Mouse (Mus musculus) hindbrain, embryonic 16.5 days (tissue): ENCODE results near the gene Btg2. TPM values are rescaled to one million over a fixed set of nuclear protein-coding genes. Genes with fewer than 3 reads are reported as not detected.

ENCODE experiments used
- ATAC-seq: fragments of 200-750 bp; cut with Nextera tagmentation; 2 replicates; pipeline ENCODE4 v1.8.0; 2017; ENCODE audit warnings: moderate TSS enrichment, moderate library complexity
- H3K27ac ChIP-seq: fragments of 300-500 bp; sonication (generic); 2 replicates; pipeline ENCODE4 v1.5.1; 2014; ENCODE audit warnings: low read depth, mild to moderate bottlenecking, control low read depth, low read length, moderate library complexity
- H3K27me3 ChIP-seq: fragments of 300-500 bp; sonication (generic); replicated peaks from 2 replicates; pipeline ENCODE4 v1.6.1; 2014; ENCODE audit warnings: low read length; ENCODE audit not compliant: control insufficient read depth, insufficient read depth
- H3K36me3 ChIP-seq: fragments of 300-500 bp; sonication (generic); 2 replicates; pipeline ENCODE4 v1.6.1; 2014; ENCODE audit warnings: mild to moderate bottlenecking, low read length, moderate library complexity, mixed read lengths; ENCODE audit not compliant: control insufficient read depth, insufficient read depth
- H3K4me1 ChIP-seq: fragments of 300-500 bp; sonication (generic); 2 replicates; pipeline ENCODE4 v1.6.1; 2014; ENCODE audit warnings: low read depth, low read length; ENCODE audit not compliant: control insufficient read depth, insufficient read depth
- H3K4me2 ChIP-seq: fragments of 300-500 bp; sonication (generic); 2 replicates; pipeline ENCODE4 v1.6.1; 2014; ENCODE audit warnings: mild to moderate bottlenecking, low read length, control low read depth, moderate library complexity
- H3K4me3 ChIP-seq: fragments of 300-500 bp; sonication (generic); 2 replicates; pipeline ENCODE4 v1.5.1; 2014; ENCODE audit warnings: mild to moderate bottlenecking, low read length, control low read depth, moderate library complexity
- H3K9ac ChIP-seq: fragments of 300-500 bp; sonication (generic); 2 replicates; pipeline ENCODE4 v1.6.1; 2014; ENCODE audit warnings: low read depth, mild to moderate bottlenecking, control low read depth, low read length, moderate library complexity
- H3K9me3 ChIP-seq: fragments of 300-500 bp; sonication (generic); 2 replicates; pipeline ENCODE4 v1.6.1; 2014; ENCODE audit warnings: mild to moderate bottlenecking, low read length, moderate library complexity; ENCODE audit not compliant: control insufficient read depth
- WGBS: fragments of 180-500 bp; shearing (Covaris S2); extraction: QIAGEN DNeasy Blood & Tissue Kit; methylation state at CpG from one replicate; pipeline ENCODE4 v1.1.7; 2014; 5-methylcytosine and 5-hydroxymethylcytosine counted together
- polyA plus RNA-seq: library from polyadenylated mRNA; unstranded; fragments of >200 nt; fragmentation: Nextera tagmentation; extraction: Ambion mirVana; gene quantifications from 2 replicates; pipeline ENCODE4 v1.2.1, GENCODE M21; 2015

Gene Btg2
- polyA plus RNA-seq, 1 experiment from 2014 or later, result 28.0 TPM

DNA sequence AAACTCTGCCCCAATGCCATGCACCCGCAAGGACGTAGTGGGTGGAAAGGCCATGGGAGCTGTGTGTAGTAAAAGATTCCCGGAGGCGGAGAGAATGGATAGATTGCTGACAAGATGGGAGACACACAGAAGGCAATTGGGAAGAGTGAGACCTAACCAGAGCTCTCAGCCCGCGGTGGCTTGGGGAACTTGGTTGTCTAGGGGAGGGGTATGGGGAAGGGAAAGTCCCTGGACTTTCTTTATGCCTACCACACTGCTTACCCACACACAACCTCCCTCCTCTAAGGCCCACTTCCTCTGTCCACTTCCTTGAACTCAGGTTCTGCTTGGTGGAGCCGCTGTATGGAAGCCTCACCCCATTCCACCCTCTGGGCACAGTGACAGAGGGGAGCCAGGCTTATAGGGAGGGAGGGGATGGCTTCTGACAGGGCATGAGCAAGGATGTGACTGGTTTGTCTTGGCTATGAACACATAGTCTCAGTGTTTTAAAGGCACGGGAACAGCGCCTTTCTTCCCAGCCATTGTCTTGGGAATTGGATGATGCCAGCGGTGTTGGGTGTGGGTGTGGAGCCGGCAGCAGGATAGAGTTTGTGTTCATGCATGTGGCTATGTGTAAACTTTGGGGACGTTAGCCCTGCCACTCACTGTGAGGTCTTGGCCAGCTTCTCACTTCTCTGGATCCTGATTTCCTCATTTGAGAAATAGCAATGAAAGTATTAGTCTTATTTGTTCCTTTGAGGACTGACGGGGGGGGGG lies 15.0 kb upstream of the Btg2 start:
- WGBS, result 61% methylated on average over 13 of the region's 13 CpGs
- Histone ChIP-seq H3K9me3 (no peaks in the 10 kb centered on the region), H3K4me1 (peaks cover 37% of the 10 kb centered on the region), H3K27ac (peak overlapping the region; percentile 75; the same call in 1 of the 2 replicates), H3K4me2 (peak overlapping the region; percentile 90; the same call in 1 of the 2 replicates), H3K27me3 (no peaks in the 10 kb centered on the region), H3K9ac (no peak overlapping the region), H3K36me3 (no peaks in the 10 kb centered on the region), H3K4me3 (no peak overlapping the region)
- ATAC-seq, result no peak

DNA sequence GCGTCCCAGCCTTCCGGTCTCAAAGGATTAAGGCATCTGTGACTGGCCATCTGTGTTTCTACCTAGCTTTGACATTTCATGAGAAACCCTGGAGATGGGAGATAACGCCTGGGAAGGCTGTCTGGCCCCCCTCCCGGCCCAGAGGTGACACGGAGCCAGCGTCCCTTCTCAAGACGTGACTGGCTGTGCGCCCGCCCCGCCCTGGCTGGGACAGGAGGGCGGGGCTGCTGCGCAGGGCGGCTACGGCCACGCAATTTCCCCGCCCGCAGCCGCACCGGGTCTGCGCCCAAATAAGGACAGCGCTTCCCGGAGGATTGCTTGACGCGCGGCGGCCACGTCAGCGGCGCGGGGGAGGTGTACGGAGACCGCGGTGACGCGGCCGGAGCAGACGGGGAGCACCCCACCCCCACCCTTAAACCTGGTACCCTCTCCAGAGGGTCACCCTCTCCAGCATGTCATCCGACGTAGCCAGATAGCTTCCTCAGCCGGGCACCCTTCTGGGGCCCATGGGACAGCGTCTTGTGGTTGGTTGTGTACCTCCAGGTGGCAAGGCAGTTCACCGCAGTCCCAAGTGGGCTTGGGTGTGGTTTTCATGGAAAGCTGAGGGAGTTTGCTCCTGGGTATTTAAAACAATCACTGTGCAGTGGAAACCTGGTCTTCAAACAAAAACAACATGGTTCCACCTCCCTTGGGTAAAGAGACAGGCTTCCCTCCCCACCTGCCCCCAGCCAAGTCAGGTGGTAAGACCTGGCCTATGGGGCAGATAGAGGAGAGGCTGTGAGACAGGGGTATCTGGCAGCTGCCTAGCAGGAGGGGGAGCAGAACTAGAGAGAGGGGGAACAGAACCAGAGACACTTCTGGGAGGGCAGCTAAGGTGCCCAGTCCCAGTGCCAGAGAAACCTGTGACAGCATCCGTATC lies 14.2 kb upstream of the Btg2 start:
- H3K9me3 ChIP-seq, result no peaks in the 10 kb centered on the region
- H3K36me3 ChIP-seq, result no peaks in the 10 kb centered on the region
- H3K4me2 ChIP-seq, result peak overlapping the region; percentile 90
- peak overlapping the region; percentile 47 for H3K4me3 ChIP-seq
- H3K27ac ChIP-seq, result peak overlapping the region; percentile 75
- peak; percentile 84 for ATAC-seq
- H3K27me3 ChIP-seq, result no peaks in the 10 kb centered on the region
- WGBS, result 2% methylated on average over 41 of the region's 43 CpGs
- peak overlapping the region; percentile 76 for H3K9ac ChIP-seq
- peaks cover 30% of the 10 kb centered on the region for H3K4me1 ChIP-seq

DNA sequence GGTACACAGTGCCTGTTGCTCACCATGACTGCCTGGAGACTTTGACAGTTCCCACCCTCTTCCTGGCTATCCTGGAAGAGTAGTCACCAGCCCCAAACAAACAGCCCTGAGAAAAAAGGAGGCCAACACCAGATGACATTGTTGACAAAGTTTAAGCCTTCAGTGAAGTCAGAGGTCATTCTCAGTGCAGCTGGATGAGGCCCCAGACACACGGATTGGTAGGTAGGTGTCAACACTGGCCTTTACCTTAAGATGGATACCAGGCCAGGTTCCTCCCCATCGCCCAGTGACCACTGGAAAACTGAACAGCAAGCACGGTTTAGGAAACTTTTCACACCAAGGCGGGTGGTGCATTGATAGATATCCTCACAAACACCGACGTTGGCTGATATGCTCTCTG lies 13.4 kb upstream of the Btg2 start:
- ATAC-seq, result no peak
- 31% methylated on average over 6 of the region's 6 CpGs for WGBS
- peaks cover 29% of the 10 kb centered on the region for H3K4me1 ChIP-seq

DNA sequence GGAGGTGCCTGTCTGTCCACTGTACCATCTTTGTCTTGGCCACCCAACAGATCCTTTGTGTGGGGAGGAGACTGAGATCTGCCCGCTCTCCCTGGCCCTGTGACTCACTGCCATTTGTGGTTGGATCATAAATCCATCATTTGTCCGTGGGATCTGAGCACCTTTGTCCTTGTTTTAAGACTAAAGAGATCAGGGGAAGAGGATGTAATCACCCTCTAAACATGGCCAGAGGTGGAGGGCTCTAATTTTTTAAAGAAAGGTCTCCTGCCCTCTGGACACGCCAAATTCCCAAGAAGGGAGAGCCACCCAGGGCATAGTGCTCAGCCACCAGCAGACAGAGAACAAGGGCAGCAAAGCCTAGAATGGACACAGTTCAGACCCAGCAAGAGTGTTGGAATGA lies 12.9 kb upstream of the Btg2 start:
- Histone ChIP-seq H3K27ac (no peak overlapping the region), H3K9me3 (no peaks in the 10 kb centered on the region), H3K4me1 (peaks cover 26% of the 10 kb centered on the region), H3K4me2 (no peak overlapping the region), H3K4me3 (no peak overlapping the region), H3K27me3 (no peaks in the 10 kb centered on the region), H3K9ac (no peak overlapping the region), H3K36me3 (no peaks in the 10 kb centered on the region)
- 87% methylated on average over 3 of the region's 3 CpGs for WGBS
- ATAC-seq, result no peak

More for the DNA sequence above, 13.4 kb upstream of the Btg2 start:
- H3K4me2 ChIP-seq, result peak overlapping the region; percentile 90
- no peaks in the 10 kb centered on the region for H3K36me3 ChIP-seq
- H3K4me3 ChIP-seq, result peak overlapping the region; percentile 47
- H3K9me3 ChIP-seq, result no peaks in the 10 kb centered on the region
- H3K9ac ChIP-seq, result peak overlapping the region; percentile 76
- peak overlapping the region; percentile 75 for H3K27ac ChIP-seq
- H3K27me3 ChIP-seq, result no peaks in the 10 kb centered on the region

DNA sequence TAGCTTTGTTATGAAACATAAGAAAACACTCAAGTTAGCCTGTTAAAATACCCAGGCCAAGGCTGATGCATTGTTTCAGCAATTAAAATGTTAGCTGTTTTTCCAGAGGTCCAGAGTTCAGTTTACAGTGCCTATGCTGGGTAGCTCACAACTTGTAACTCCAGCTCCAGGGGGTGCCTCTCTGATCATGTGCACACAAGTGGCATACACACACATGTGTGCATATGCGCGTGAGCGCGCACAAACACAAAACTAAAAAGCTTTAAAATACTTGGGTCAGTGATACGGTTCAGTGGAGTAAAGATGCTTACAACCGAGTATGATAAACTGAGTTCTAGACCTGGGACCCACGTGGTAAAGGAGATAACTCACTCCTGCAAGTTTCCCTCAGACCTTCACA lies 10.2 kb upstream of the Btg2 start:
- peaks cover 14% of the 10 kb centered on the region for H3K4me1 ChIP-seq
- no peak overlapping the region for H3K27ac ChIP-seq
- H3K36me3 ChIP-seq, result no peaks in the 10 kb centered on the region
- WGBS, result 94% methylated on average over 7 of the region's 7 CpGs
- no peak for ATAC-seq
- H3K9me3 ChIP-seq, result no peaks in the 10 kb centered on the region
- no peak overlapping the region for H3K4me2 ChIP-seq
- H3K27me3 ChIP-seq, result no peaks in the 10 kb centered on the region
- H3K4me3 ChIP-seq, result no peak overlapping the region
- no peak overlapping the region for H3K9ac ChIP-seq

DNA sequence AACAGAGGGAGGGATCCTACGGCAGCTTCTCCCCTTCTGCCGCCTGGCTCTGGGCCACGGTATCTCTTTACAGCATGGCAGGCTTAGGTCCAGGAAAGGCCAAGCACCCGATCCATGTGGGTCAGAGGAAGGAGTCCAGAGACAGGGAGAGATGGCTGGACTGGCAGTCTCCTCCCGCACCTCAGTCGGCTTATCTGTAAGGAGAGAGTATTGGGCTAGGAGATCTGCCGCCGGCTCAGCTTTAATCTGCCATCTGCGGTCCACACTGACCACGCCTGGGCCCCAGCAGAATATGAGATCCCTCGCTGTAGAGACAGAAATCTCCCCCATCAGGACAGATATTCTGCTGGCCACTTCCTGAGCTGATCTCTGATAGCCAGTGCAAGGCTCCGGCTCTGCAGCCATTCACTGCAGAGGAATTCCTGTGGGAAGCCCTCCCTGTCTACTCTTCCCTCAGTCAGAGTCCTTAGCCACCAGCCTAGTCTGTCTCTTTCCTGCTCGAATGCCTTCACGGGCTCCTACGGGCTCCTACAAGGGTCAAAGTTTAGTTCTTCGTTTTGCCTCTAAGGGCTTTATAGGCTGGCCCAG lies 8.0 kb upstream of the Btg2 start:
- H3K27me3 ChIP-seq, result no peaks in the 10 kb centered on the region
- H3K9me3 ChIP-seq, result no peaks in the 10 kb centered on the region
- H3K36me3 ChIP-seq, result no peaks in the 10 kb centered on the region
- no peak overlapping the region for H3K4me2 ChIP-seq
- 58% methylated on average over 14 of the region's 16 CpGs for WGBS
- H3K27ac ChIP-seq, result no peak overlapping the region; the same call in 1 of the 2 replicates
- ATAC-seq, result peak; percentile 23; the same call in 1 of the 2 replicates
- peaks cover 2% of the 10 kb centered on the region; the same call in 1 of the 2 replicates for H3K4me1 ChIP-seq
- H3K9ac ChIP-seq, result no peak overlapping the region
- no peak overlapping the region for H3K4me3 ChIP-seq

DNA sequence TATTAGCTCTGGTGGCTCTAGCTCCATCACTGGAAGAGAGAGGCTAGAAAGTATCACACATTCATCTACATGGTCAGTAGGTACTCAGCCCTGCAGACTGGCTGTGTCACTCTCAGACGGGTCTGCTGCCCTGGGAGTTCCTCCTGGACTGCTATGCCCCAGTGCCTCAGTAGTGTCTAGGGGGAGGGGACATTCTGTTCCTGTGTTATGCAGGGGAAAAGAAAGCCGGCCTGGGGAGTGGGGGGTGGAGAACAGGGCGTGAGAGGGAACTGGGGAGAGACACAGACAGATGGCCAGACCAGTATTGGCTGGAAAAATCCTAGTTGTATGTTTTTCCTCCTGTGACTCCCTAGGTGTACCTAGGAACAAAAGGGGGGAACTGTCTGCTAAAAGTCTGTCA lies 7.1 kb upstream of the Btg2 start:
- ATAC-seq, result no peak
- Histone ChIP-seq H3K36me3 (no peaks in the 10 kb centered on the region), H3K9me3 (no peaks in the 10 kb centered on the region), H3K9ac (no peak overlapping the region), H3K4me1 (peaks cover 2% of the 10 kb centered on the region; the same call in 1 of the 2 replicates), H3K4me3 (no peak overlapping the region), H3K27me3 (no peaks in the 10 kb centered on the region), H3K4me2 (no peak overlapping the region), H3K27ac (no peak overlapping the region)
- 13% methylated on average over 3 of the region's 3 CpGs for WGBS

DNA sequence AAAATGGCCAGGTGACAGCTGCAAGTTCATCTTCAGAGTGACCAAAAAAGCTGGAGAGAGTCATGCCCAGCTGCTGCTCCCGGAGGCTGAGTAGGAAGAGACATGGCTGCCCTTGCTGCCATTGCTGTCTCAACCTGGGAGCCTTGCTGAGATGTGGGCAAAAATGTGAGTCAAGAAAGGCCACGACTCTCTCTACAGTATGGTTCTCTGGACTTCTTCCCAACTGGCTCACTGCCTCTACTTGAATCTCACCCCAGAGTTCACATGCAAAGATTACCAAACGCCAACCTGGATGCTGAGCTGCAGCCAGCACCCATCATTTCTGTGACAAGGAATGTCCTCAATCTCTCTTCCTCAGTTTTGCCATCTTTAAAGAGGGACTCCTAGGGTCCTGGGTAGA lies 5.2 kb upstream of the Btg2 start:
- no peak for ATAC-seq
- no peak overlapping the region for H3K27ac ChIP-seq

DNA sequence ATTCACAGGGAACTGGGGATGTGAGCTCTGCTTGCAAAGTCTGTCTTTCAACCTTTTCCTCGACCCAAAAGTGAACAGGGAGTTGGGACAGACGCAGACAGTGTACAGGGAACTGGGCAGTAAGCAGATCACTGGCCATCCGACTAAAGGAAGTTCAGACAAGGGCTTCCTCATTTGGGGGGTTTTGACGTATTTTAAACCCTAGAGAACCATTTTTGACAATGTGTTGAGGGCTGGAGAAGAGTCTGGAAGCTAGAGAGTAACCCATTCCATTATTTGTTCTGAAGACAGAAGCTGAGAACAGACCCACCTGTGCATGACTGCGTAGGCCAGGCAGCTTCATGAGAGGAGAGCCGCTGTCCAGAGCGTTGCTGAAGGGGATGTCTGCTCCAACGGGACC lies 4.8 kb upstream of the Btg2 start:
- H3K27ac ChIP-seq, result no peak overlapping the region
- H3K36me3 ChIP-seq, result no peaks in the 10 kb centered on the region
- no peak for ATAC-seq
- no peaks in the 10 kb centered on the region for H3K9me3 ChIP-seq
- no peaks in the 10 kb centered on the region for H3K27me3 ChIP-seq
- no peak overlapping the region for H3K4me3 ChIP-seq
- WGBS, result 85% methylated on average over 8 of the region's 8 CpGs
- peaks cover 9% of the 10 kb centered on the region; the same call in 1 of the 2 replicates for H3K4me1 ChIP-seq
- H3K9ac ChIP-seq, result no peak overlapping the region
- no peak overlapping the region for H3K4me2 ChIP-seq

More for the DNA sequence above, 5.2 kb upstream of the Btg2 start:
- no peak overlapping the region for H3K4me2 ChIP-seq
- H3K9ac ChIP-seq, result no peak overlapping the region
- WGBS, result 70% methylated on average over 3 of the region's 3 CpGs
- H3K4me1 ChIP-seq, result peaks cover 9% of the 10 kb centered on the region; the same call in 1 of the 2 replicates
- no peaks in the 10 kb centered on the region for H3K27me3 ChIP-seq
- H3K36me3 ChIP-seq, result no peaks in the 10 kb centered on the region
- no peaks in the 10 kb centered on the region for H3K9me3 ChIP-seq
- no peak overlapping the region for H3K4me3 ChIP-seq
